Mouse (Mus musculus): ENCODE data around the gene Arhgap15.

DNA sequence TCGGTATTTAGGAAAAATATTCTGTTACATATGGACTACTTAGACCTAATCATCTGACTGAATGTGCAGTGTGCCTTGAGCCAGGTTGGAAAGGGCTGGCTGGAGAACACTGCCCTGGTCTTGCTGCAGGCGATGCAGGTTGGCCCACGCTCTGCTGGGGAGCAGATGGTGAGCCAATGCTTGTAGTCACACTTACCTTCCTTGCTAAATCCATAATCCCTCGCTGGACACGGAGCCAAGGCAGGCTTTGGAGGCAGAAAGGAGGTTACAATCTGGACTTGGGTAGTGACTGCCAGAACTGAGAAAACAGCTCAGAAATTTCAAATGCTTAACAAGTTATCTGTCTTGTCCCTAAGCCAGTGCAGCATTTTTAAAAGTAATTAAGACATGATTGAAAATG is 241.2 kb downstream of the Arhgap15 start:
- TF ChIP-seq TAL1 (conservative IDR thresholded peaks at IDR 0.05; ENCODE audit: low read depth, low read length) (no peak), CTCF (IDR thresholded peaks at IDR 0.05; ENCODE audit: low read depth, low read length) (no peak), GATA1 (IDR thresholded peaks at IDR 0.05; ENCODE audit: borderline replicate concordance, low read length) (no peak)

Measured in G1E (cell line).